Mouse (Mus musculus) MEL (cell line): ENCODE measurements around the gene Ankrd45. TPM values are rescaled to one million over a fixed set of nuclear protein-coding genes. Genes with fewer than 3 reads are reported as not detected.

ENCODE experiments used
- DNase-seq: peaks from one replicate; pipeline ENCODE4 v3.0.0; 2011; ENCODE audit warnings: low read depth, low spot score
- H3K27ac ChIP-seq: 2 replicates; pipeline ENCODE4 v1.5.1; 2012; ENCODE audit warnings: low read depth, mild to moderate bottlenecking, control low read depth, low read length, moderate library complexity; ENCODE audit not compliant: control insufficient read depth
- H3K27me3 ChIP-seq, 2 experiments: fragments of 150-350 bp in 1 of 2; sonication (generic) in 1 of 2; 2 replicates each; pipeline ENCODE4 v1.6.1; 2012; ENCODE audit warnings: low read length in 2 of 2, mild to moderate bottlenecking in 2 of 2, improper control_type of control experiment in 1 of 2, moderate library complexity in 1 of 2; ENCODE audit not compliant: insufficient read depth in 2 of 2, control insufficient read depth in 1 of 2
- H3K36me3 ChIP-seq, 2 experiments: 2 replicates each; pipeline ENCODE4 v1.6.1; 2012 to 2014; ENCODE audit warnings: low read length in 2 of 2, improper control_type of control experiment in 1 of 2, inconsistent platforms in 1 of 2, mild to moderate bottlenecking in 1 of 2; ENCODE audit not compliant: insufficient read depth in 2 of 2, control insufficient read depth in 1 of 2
- H3K4me1 ChIP-seq, 2 experiments: fragments of 150-350 bp in 1 of 2; sonication (generic) in 1 of 2; 2 replicates each; pipeline ENCODE4 v1.6.1; 2012; ENCODE audit warnings: low read length in 2 of 2, improper control_type of control experiment in 1 of 2, mild to moderate bottlenecking in 1 of 2; ENCODE audit not compliant: insufficient read depth in 2 of 2, control insufficient read depth in 1 of 2
- H3K4me3 ChIP-seq, 2 experiments: fragments of 150-350 bp in 1 of 2; sonication (generic) in 1 of 2; 2 replicates each; pipeline ENCODE4 v1.5.1; 2012; ENCODE audit warnings: low read depth in 2 of 2, low read length in 2 of 2, mild to moderate bottlenecking in 2 of 2, moderate library complexity in 2 of 2, control low read depth in 1 of 2, improper control_type of control experiment in 1 of 2; ENCODE audit not compliant: control insufficient read depth in 1 of 2, insufficient read depth in 1 of 2
- H3K79me2 ChIP-seq: 2 replicates; pipeline ENCODE4 v1.6.1; 2012; ENCODE audit warnings: mild to moderate bottlenecking, low read length, moderate library complexity; ENCODE audit not compliant: control insufficient read depth, poor library complexity, insufficient read depth
- H3K9ac ChIP-seq: 2 replicates; pipeline ENCODE4 v1.6.1; 2012; ENCODE audit warnings: low read depth, mild to moderate bottlenecking, control low read depth, low read length, moderate library complexity; ENCODE audit not compliant: control insufficient read depth, poor library complexity, severe bottlenecking
- H3K9me3 ChIP-seq: fragments of 150-350 bp; sonication (generic); replicated peaks from 2 replicates; pipeline ENCODE4 v1.6.1; 2012; ENCODE audit warnings: mild to moderate bottlenecking, low read length, improper control_type of control experiment, moderate library complexity; ENCODE audit not compliant: insufficient read depth
- E2F4 ChIP-seq: IDR thresholded peaks from 2 replicates; pipeline ENCODE4 v1.6.1; 2011; ENCODE audit warnings: low read depth, low read length, improper control_type of control experiment, borderline replicate concordance
- ETS1 ChIP-seq: IDR thresholded peaks from 2 replicates; pipeline ENCODE4 v1.6.1; 2012; ENCODE audit warnings: low read depth, mild to moderate bottlenecking, inconsistent platforms, low read length, improper control_type of control experiment, moderate library complexity
- GATA1 ChIP-seq: IDR thresholded peaks from 2 replicates; pipeline ENCODE4 v1.6.1; 2011; ENCODE audit warnings: low read depth, low read length, improper control_type of control experiment
- MAFK ChIP-seq: IDR thresholded peaks from 2 replicates; pipeline ENCODE4 v1.6.1; 2011; ENCODE audit warnings: low read depth, mild to moderate bottlenecking, low read length, improper control_type of control experiment, borderline replicate concordance
- NELFE ChIP-seq: IDR thresholded peaks from 2 replicates; pipeline ENCODE4 v1.6.1; 2011; ENCODE audit warnings: low read depth, low read length, improper control_type of control experiment
- POLR2AphosphoS2 ChIP-seq: IDR thresholded peaks from 2 replicates; pipeline ENCODE4 v1.6.1; 2011; ENCODE audit warnings: low read length, improper control_type of control experiment
- POLR2AphosphoS5 ChIP-seq: IDR thresholded peaks from 2 replicates; pipeline ENCODE4 v1.6.1; 2012; ENCODE audit warnings: low read depth, borderline replicate concordance, mild to moderate bottlenecking, inconsistent platforms, low read length, moderate library complexity, mixed read lengths
- RAD21 ChIP-seq: IDR thresholded peaks from 2 replicates; pipeline ENCODE4 v1.6.1; 2011; ENCODE audit warnings: mild to moderate bottlenecking, low read depth, low read length, improper control_type of control experiment
- TAL1 ChIP-seq: IDR thresholded peaks from 2 replicates; pipeline ENCODE4 v1.6.1; 2012; ENCODE audit warnings: mild to moderate bottlenecking, inconsistent platforms, low read length, moderate library complexity, mixed read lengths
- ZMIZ1 ChIP-seq: IDR thresholded peaks from 2 replicates; pipeline ENCODE4 v1.6.1; 2012; ENCODE audit warnings: low read depth, mild to moderate bottlenecking, inconsistent platforms, low read length, improper control_type of control experiment, moderate library complexity
- ZNF384 ChIP-seq: IDR thresholded peaks from 2 replicates; pipeline ENCODE4 v1.6.1; 2012; ENCODE audit warnings: low read depth, mild to moderate bottlenecking, inconsistent platforms, low read length, improper control_type of control experiment
- polyA plus RNA-seq, 2 experiments: library from polyadenylated mRNA; stranded (reverse) in 1 of 2; unstranded in 1 of 2; fragments of >175 nt in 1 of 2; fragments of >200 nt in 1 of 2; gene quantifications; 2 replicates each; pipeline versions ENCODE4 v1.2.1 to v1.2.4; 2012; ENCODE audit warnings: low replicate concordance in 2 of 2, low read depth in 1 of 2; ENCODE audit not compliant: insufficient read length in 2 of 2, insufficient read depth in 1 of 2, missing spikeins in 1 of 2
- total RNA-seq: library from RNA; depleted of rRNA; stranded (reverse); fragments of 300-350 nt; gene quantifications from 2 replicates; pipeline ENCODE4 v1.2.3, GENCODE M21; 2012

Gene Ankrd45
- total and polyA plus RNA-seq, 3 experiments, result not detected

DNA sequence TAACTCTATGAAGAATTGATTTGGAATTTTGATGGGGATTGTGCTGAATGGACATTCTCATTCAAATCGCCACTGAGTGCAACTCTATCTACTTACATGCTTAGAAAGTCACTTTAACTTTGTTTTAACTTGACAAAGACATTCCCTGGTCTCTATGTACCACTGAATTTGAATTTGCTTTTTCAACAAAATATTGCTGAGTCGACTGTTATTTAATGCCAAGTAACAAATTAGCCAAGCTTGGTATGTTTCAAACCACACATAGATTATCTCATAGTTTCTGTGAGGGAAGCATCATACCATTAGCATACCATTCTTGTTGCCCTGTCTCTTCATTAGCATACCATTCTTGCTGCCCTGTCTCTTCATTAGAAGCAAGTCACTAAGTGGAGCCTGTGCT lies 5.4 kb downstream of the Ankrd45 start:
- Histone ChIP-seq H3K9ac (no peak overlapping the region), H3K4me1 (no peaks in the 10 kb centered on the region; a peak in 1 of 4 replicates), H3K79me2 (no peaks in the 10 kb centered on the region), H3K4me3 (no peak overlapping the region), H3K9me3 (no peaks in the 10 kb centered on the region), H3K27me3 (0 out of 4 replicates have a peak, but pooled peaks cover 0 to 1% of the 10 kb centered on the region in 2 experiments), H3K27ac (no peak overlapping the region), H3K36me3 (no peaks in the 10 kb centered on the region)
- DNase-seq, result no peak
- TF ChIP-seq POLR2AphosphoS2 (no peak), MAFK (peak; percentile 87)

GRCm38 (mm10) chr1:161151098-161151497 lies 8.6 kb downstream of the Ankrd45 start:
- Histone ChIP-seq H3K27ac (no peak overlapping the region), H3K4me1 (no peaks in the 10 kb centered on the region; a peak in 1 of 4 replicates), H3K36me3 (no peaks in the 10 kb centered on the region), H3K9ac (no peak overlapping the region), H3K9me3 (no peaks in the 10 kb centered on the region), H3K27me3 (0 out of 4 replicates have a peak, but pooled peaks cover 0 to 1% of the 10 kb centered on the region in 2 experiments), H3K4me3 (peak overlapping the region in 1 of 2 experiments; percentile 19; a peak in 1 of 4 replicates), H3K79me2 (no peaks in the 10 kb centered on the region)
- peak; percentile 22 for DNase-seq
- TF ChIP-seq RAD21, result no peak
- no peak for TF ChIP-seq POLR2AphosphoS5
- no peak for TF ChIP-seq NELFE
- no peak for TF ChIP-seq GATA1
- TF ChIP-seq E2F4, result no peak
- no peak for TF ChIP-seq MAFK
- no peak for TF ChIP-seq ETS1

- Histone ChIP-seq H3K4me3 (no peak overlapping the region), H3K79me2 (no peaks in the 10 kb centered on the region), H3K9ac (no peak overlapping the region)
- DNase-seq, result no peak
- no peak for TF ChIP-seq ZMIZ1
- TF ChIP-seq TAL1, result no peak
- TF ChIP-seq ZNF384, result no peak
- TF ChIP-seq, all 39 proteins: peak for 0
- no peaks in the 10 kb centered on the region for H3K9me3 ChIP-seq
- H3K27me3 ChIP-seq, result peaks cover 0 to 2% of the 10 kb centered on the region in 2 experiments; a peak in 1 of 4 replicates
- no peak overlapping the region for H3K27ac ChIP-seq
- H3K36me3 ChIP-seq, result peaks cover 0 to 2% of the 10 kb centered on the region in 2 experiments; a peak in 2 of 4 replicates
- peaks cover 0 to 4% of the 10 kb centered on the region in 2 experiments for H3K4me1 ChIP-seq
These were observed 14.1 kb downstream of the Ankrd45 start for GRCm38 (mm10) chr1:161156546-161156945.
